In genomic region chr7:49437901-49438300, GRCm38 (mm10) we compare ENCODE assay signal across 8 mouse cellular contexts.
DNase-seq lines count a peak whose midpoint lies in the region; ATAC-seq and TF ChIP-seq lines count a peak whose summit lies in the region.

No protein-coding gene starts in this region.

- intact Hi-C loops in left cerebral cortex, adult 2 months (cut with DNase I), result no loop called here
- intact Hi-C loops in left cerebral cortex, postnatal 4 days (cut with DNase I), result no loop called here
- intact Hi-C loops in left cerebral cortex, postnatal 25 days (cut with DNase I), result no loop called here

- DNase-seq in frontal cortex, postnatal 14 days (ENCODE audit: low spot score in 2 of 2), result no peak
- DNase-seq in left cerebral cortex, adult 2 months (ENCODE audit: extremely low spot score in 1 of 2, low spot score in 2 of 2), result peak; percentile 61 to 63
- no peak for DNase-seq in left cerebral cortex, postnatal 4 days
- DNase-seq in left cerebral cortex, postnatal 25 days (ENCODE audit: low spot score in 2 of 2), result peak; percentile 65 to 89
- peak; percentile 73 for DNase-seq in right cerebral cortex, postnatal 25 days
- no peak for DNase-seq in natural killer cell, adult 2 months (ENCODE audit: low spot score in 2 of 2)
- no peak for DNase-seq in spleen, adult 18-20 months

- no peak for TF ChIP-seq CTCF in left cerebral cortex, adult 2 months (IDR thresholded peaks at IDR 0.05)

- H3K27ac ChIP-seq in left cerebral cortex, adult 2 months, result peak overlapping the region; percentile 79

- ATAC-seq in frontal cortex, adult (ENCODE audit: low TSS enrichment), result peak; percentile 69

- H3K4me3 ChIP-seq in left cerebral cortex, adult 2 months, result no peak overlapping the region

Comparison
In these comparisons a context has a peak if more than half of its experiments do, and no peak if none do; other contexts are left out.
1. DNase-seq: peak in left cerebral cortex, adult 2 months (2 of 2), left cerebral cortex, postnatal 25 days (2 of 2) and right cerebral cortex, postnatal 25 days (single experiment); none in frontal cortex, postnatal 14 days (0 of 2), left cerebral cortex, postnatal 4 days (single experiment), natural killer cell, adult 2 months (0 of 2) and spleen, adult 18-20 months (0 of 2).